Mouse (Mus musculus): ENCODE data around the gene Gm12258. TPM values are rescaled to one million over a fixed set of nuclear protein-coding genes. Genes with fewer than 3 reads are reported as not detected.

Gm12258 gene
- total and polyA plus RNA-seq, 3 experiments: 1.4 to 3.1 (median 1.6) TPM

DNA sequence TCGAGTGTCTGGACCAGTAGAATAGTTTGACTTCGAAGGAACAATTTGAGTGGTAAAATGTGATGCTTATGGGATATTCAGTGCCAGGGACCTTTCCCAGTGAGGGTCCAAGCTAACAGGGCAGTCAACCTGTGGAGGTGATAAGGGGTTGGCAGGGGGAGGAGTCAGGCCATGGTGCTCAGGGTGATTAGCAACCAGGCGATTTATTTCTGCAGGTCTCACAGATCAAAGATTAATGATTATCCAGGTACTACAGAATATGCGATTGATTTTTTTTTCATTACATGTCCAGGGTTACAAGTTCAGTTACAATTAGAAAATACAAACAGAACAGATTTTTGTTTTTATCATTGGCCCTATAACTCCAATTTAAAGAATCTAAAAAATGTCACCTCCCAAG lies 43.1 kb upstream of the Gm12258 start:
- H3K4me1 ChIP-seq (ENCODE audit: control insufficient read depth in 1 of 2, insufficient read depth in 2 of 2): peaks cover 0 to 4% of the 10 kb centered on the region in 2 experiments; a peak in 2 of 4 replicates
- in situ Hi-C loops (cut with MboI; ENCODE audit: low pct_ligation_motif_present, low pct_unique_long_range_greater_than_20kb, low sequenced_read_pairs) (no loop called here), dilution Hi-C loops (cut with MboI; ENCODE audit: extremely low pct_ligation_motif_present, extremely low pct_unique_long_range_greater_than_20kb, low sequenced_read_pairs) (no loop called here)

DNA sequence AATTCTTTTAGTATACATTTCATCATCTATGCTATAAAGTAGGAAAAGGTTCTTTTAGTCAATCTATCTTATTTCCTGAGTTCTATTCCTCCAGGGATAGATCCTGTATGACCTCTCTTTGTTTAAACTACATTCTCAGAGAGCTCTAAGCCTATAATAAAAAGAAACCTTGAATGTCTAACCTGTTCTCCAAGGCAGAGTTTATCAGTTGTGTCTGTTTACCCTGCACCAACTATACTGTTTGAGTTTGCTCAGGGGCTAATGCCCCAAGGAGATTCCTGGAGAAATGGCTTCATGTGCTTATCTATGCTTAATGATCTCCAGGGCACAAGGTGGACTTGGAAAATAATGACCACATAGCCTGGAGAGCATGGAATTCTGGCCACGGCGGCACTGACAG lies 42.6 kb upstream of the Gm12258 start:
- Histone ChIP-seq H3K27ac (ENCODE audit: insufficient read depth, low read depth) (no peak overlapping the region), H3K9ac (ENCODE audit: insufficient read depth, low read depth) (no peak overlapping the region), H3K9me3 (replicated peaks; ENCODE audit: low read length) (peaks cover 5% of the 10 kb centered on the region), H3K27me3 (replicated peaks) (peaks cover 34% of the 10 kb centered on the region), H3K79me2 (replicated peaks; ENCODE audit: control insufficient read depth, extremely low read depth, insufficient read depth, poor library complexity, severe bottlenecking) (no peaks in the 10 kb centered on the region), H3K4me2 (ENCODE audit: insufficient read depth, low read depth, poor library complexity, severe bottlenecking) (no peak overlapping the region), H3K4me1 (ENCODE audit: control insufficient read depth in 1 of 2, insufficient read depth in 2 of 2) (peaks cover 0 to 4% of the 10 kb centered on the region in 2 experiments; a peak in 2 of 4 replicates), H3K36me3 (replicated peaks in 1 of 2; ENCODE audit: control insufficient read depth in 1 of 2, insufficient read depth in 1 of 2, low read length in 1 of 2) (no peaks in the 10 kb centered on the region), H3K4me3 (replicated peaks in 1 of 3; ENCODE audit: low read depth in 2 of 3, low read length in 2 of 3, poor library complexity in 1 of 3) (no peak overlapping the region)
- no peak for DNase-seq (ENCODE audit: extremely low read depth)
- in situ Hi-C loops (cut with MboI; ENCODE audit: low pct_ligation_motif_present, low pct_unique_long_range_greater_than_20kb, low sequenced_read_pairs) (no loop called here), dilution Hi-C loops (cut with MboI; ENCODE audit: extremely low pct_ligation_motif_present, extremely low pct_unique_long_range_greater_than_20kb, low sequenced_read_pairs) (no loop called here)
- TF ChIP-seq MAX (IDR thresholded peaks at IDR 0.05; ENCODE audit: low read length) (no peak), CTCF (conservative IDR thresholded peaks at IDR 0.05 in 1 of 2, IDR thresholded peaks at IDR 0.05 in 1 of 2; ENCODE audit: low read depth in 2 of 2, low read length in 2 of 2) (no peak), MYC (IDR thresholded peaks at IDR 0.05; ENCODE audit: low read depth, low read length) (no peak), POLR2AphosphoS2 (IDR thresholded peaks at IDR 0.05; ENCODE audit: low read depth, low read length) (no peak), SMC3 (IDR thresholded peaks at IDR 0.05; ENCODE audit: low read depth, low read length) (no peak), EP300 (IDR thresholded peaks at IDR 0.05; ENCODE audit: low read length) (no peak), RAD21 (IDR thresholded peaks at IDR 0.05; ENCODE audit: low read depth, low read length) (no peak), PAX5 (IDR thresholded peaks at IDR 0.05; ENCODE audit: low read length) (no peak), TBP (conservative IDR thresholded peaks at IDR 0.05; ENCODE audit: low read depth, low read length) (no peak), UBTF (IDR thresholded peaks at IDR 0.05; ENCODE audit: low read depth, low read length) (no peak), HCFC1 (IDR thresholded peaks at IDR 0.05; ENCODE audit: low read depth, low read length) (no peak), POLR2A (IDR thresholded peaks at IDR 0.05; ENCODE audit: low read depth, low read length) (no peak), MAZ (IDR thresholded peaks at IDR 0.05; ENCODE audit: low read depth, low read length) (no peak), MEF2A (IDR thresholded peaks at IDR 0.05; ENCODE audit: borderline replicate concordance, low read depth, low read length) (no peak), IRF4 (IDR thresholded peaks at IDR 0.05; ENCODE audit: low read depth, low read length) (no peak), BHLHE40 (IDR thresholded peaks at IDR 0.05; ENCODE audit: low read depth, low read length) (no peak)

More for the DNA sequence above, 43.1 kb upstream of the Gm12258 start:
- no peak for TF ChIP-seq RAD21 (IDR thresholded peaks at IDR 0.05; ENCODE audit: low read depth, low read length)
- no peak for TF ChIP-seq POLR2A (IDR thresholded peaks at IDR 0.05; ENCODE audit: low read depth, low read length)
- TF ChIP-seq EP300 (IDR thresholded peaks at IDR 0.05; ENCODE audit: low read length): no peak
- no peak for TF ChIP-seq JUN (IDR thresholded peaks at IDR 0.05; ENCODE audit: insufficient read depth, low read depth, low read length)
- no peak for TF ChIP-seq USF1 (IDR thresholded peaks at IDR 0.05; ENCODE audit: low read depth, low read length)
- TF ChIP-seq CHD2 (IDR thresholded peaks at IDR 0.05; ENCODE audit: low read length): no peak
- TF ChIP-seq SIN3A (IDR thresholded peaks at IDR 0.05; ENCODE audit: low read length): no peak
- TF ChIP-seq JUND (conservative IDR thresholded peaks at IDR 0.05; ENCODE audit: low read depth, low read length): no peak
- TF ChIP-seq BHLHE40 (IDR thresholded peaks at IDR 0.05; ENCODE audit: low read depth, low read length): no peak
- TF ChIP-seq ELF1 (IDR thresholded peaks at IDR 0.05; ENCODE audit: low read depth, low read length): no peak
- TF ChIP-seq MAX (IDR thresholded peaks at IDR 0.05; ENCODE audit: low read length): no peak
- no peak for TF ChIP-seq ZNF384 (IDR thresholded peaks at IDR 0.05; ENCODE audit: low read depth, low read length)
- TF ChIP-seq SMC3 (IDR thresholded peaks at IDR 0.05; ENCODE audit: low read depth, low read length): no peak
- peaks cover 33% of the 10 kb centered on the region for H3K27me3 ChIP-seq (replicated peaks)
- H3K27ac ChIP-seq (ENCODE audit: insufficient read depth, low read depth): no peak overlapping the region
- no peak overlapping the region for H3K9ac ChIP-seq (ENCODE audit: insufficient read depth, low read depth)
- H3K4me3 ChIP-seq (replicated peaks in 1 of 3; ENCODE audit: low read depth in 2 of 3, low read length in 2 of 3, poor library complexity in 1 of 3): no peak overlapping the region
- peaks cover 5% of the 10 kb centered on the region for H3K9me3 ChIP-seq (replicated peaks; ENCODE audit: low read length)
- no peak overlapping the region for H3K4me2 ChIP-seq (ENCODE audit: insufficient read depth, low read depth, poor library complexity, severe bottlenecking)
- no peaks in the 10 kb centered on the region for H3K79me2 ChIP-seq (replicated peaks; ENCODE audit: control insufficient read depth, extremely low read depth, insufficient read depth, poor library complexity, severe bottlenecking)
- DNase-seq (ENCODE audit: extremely low read depth): no peak
- H3K36me3 ChIP-seq (replicated peaks in 1 of 2; ENCODE audit: control insufficient read depth in 1 of 2, insufficient read depth in 1 of 2, low read length in 1 of 2): no peaks in the 10 kb centered on the region

All from CH12.LX (cell line).